Mouse (Mus musculus): ENCODE results near the gene Wdfy3. TPM values are rescaled to one million over a fixed set of nuclear protein-coding genes. Genes with fewer than 3 reads are reported as not detected.

Wdfy3 gene
- polyA plus RNA-seq, 1 experiment from 2014 or later: 29.0 TPM

DNA sequence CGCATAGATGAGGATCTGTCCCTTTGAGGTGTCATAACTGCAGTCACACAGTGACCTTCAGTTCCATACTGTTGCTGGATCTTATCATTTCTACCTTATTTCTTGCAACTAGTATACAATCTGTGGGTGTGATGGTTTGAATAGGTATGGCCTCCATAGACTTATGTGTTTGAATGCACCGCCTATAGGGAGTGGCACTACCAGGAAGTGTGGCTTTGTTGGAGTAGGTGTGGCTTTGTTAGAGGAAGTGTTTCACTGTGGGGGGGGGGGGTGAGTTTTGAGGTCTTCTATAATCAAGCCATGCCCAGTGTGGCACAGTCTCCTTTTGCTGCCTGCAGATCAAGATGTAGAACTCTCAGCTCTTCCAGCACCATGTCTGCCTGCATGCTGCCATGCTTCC lies 21.3 kb downstream of the Wdfy3 start:
- no peak overlapping the region for H3K9ac ChIP-seq (ENCODE audit: low read length)

GRCm38 (mm10) chr5:102046617-102047116 lies 23.1 kb downstream of the Wdfy3 start:
- Histone ChIP-seq H3K4me1 (ENCODE audit: control insufficient read depth, insufficient read depth, low read length) (no peaks in the 10 kb centered on the region; the same call in 1 of the 2 replicates), H3K9me3 (ENCODE audit: control insufficient read depth, low read length) (no peaks in the 10 kb centered on the region), H3K27me3 (ENCODE audit: control insufficient read depth, insufficient read depth, low read length) (no peaks in the 10 kb centered on the region), H3K4me3 (ENCODE audit: low read depth, low read length) (no peak overlapping the region), H3K36me3 (ENCODE audit: control insufficient read depth, insufficient read depth, low read length) (peaks cover 3% of the 10 kb centered on the region; the same call in 1 of the 2 replicates), H3K4me2 (ENCODE audit: low read depth) (no peak overlapping the region), H3K9ac (ENCODE audit: low read length) (no peak overlapping the region), H3K27ac (ENCODE audit: low read depth, low read length) (no peak overlapping the region)
- ATAC-seq (ENCODE audit: insufficient read depth, low FRiP score, low TSS enrichment) (no peak), DNase-seq (ENCODE audit: low spot score) (no peak)
- WGBS: 84% methylated on average over 8 of the region's 8 CpGs

More for the DNA sequence above, 21.3 kb downstream of the Wdfy3 start:
- Histone ChIP-seq H3K4me3 (ENCODE audit: low read depth, low read length) (no peak overlapping the region), H3K36me3 (ENCODE audit: control insufficient read depth, insufficient read depth, low read length) (no peaks in the 10 kb centered on the region), H3K27me3 (ENCODE audit: control insufficient read depth, insufficient read depth, low read length) (no peaks in the 10 kb centered on the region), H3K9me3 (ENCODE audit: control insufficient read depth, low read length) (no peaks in the 10 kb centered on the region), H3K27ac (ENCODE audit: low read depth, low read length) (no peak overlapping the region), H3K4me1 (ENCODE audit: control insufficient read depth, insufficient read depth, low read length) (no peaks in the 10 kb centered on the region; the same call in 1 of the 2 replicates), H3K4me2 (ENCODE audit: low read depth) (no peak overlapping the region)
- WGBS: 96% methylated on average over 2 of the region's 2 CpGs
- no peak for DNase-seq (ENCODE audit: low spot score)
- ATAC-seq (ENCODE audit: insufficient read depth, low FRiP score, low TSS enrichment): no peak

- Histone ChIP-seq H3K27me3 (ENCODE audit: control insufficient read depth, insufficient read depth, low read length) (no peaks in the 10 kb centered on the region), H3K4me2 (ENCODE audit: low read depth) (no peak overlapping the region), H3K36me3 (ENCODE audit: control insufficient read depth, insufficient read depth, low read length) (peaks cover 4% of the 10 kb centered on the region; the same call in 1 of the 2 replicates), H3K9me3 (ENCODE audit: control insufficient read depth, low read length) (no peaks in the 10 kb centered on the region), H3K4me3 (ENCODE audit: low read depth, low read length) (no peak overlapping the region), H3K27ac (ENCODE audit: low read depth, low read length) (no peak overlapping the region), H3K4me1 (ENCODE audit: control insufficient read depth, insufficient read depth, low read length) (no peaks in the 10 kb centered on the region; the same call in 1 of the 2 replicates), H3K9ac (ENCODE audit: low read length) (no peak overlapping the region)
- 88% methylated on average over 13 of the region's 13 CpGs for WGBS
- DNase-seq (ENCODE audit: low spot score): no peak
- ATAC-seq (ENCODE audit: insufficient read depth, low FRiP score, low TSS enrichment): no peak
These were observed 23.8 kb downstream of the Wdfy3 start for GRCm38 (mm10) chr5:102045636-102046616.

DNA sequence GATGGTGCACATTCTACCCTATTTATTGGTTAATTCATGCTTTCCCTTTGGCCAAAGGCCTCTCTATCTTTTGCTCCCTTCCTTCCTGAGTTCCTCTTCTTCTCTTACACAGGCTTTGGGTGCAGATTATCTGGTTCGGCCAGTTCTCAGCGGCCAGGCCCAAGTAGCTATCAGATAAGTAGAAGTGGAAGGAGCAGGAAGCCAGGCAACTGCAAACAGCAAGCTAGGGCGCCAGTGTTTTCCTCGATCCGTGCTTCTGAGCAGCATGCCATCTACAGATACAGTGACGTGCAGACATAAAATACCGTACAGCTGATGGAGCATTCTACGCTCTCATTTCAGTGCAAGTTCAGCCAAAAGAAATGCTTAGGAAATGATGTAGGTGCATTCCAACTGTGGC lies 24.5 kb downstream of the Wdfy3 start:
- Histone ChIP-seq H3K27me3 (ENCODE audit: control insufficient read depth, insufficient read depth, low read length) (no peaks in the 10 kb centered on the region), H3K9me3 (ENCODE audit: control insufficient read depth, low read length) (no peaks in the 10 kb centered on the region), H3K4me1 (ENCODE audit: control insufficient read depth, insufficient read depth, low read length) (no peaks in the 10 kb centered on the region; the same call in 1 of the 2 replicates), H3K9ac (ENCODE audit: low read length) (no peak overlapping the region), H3K36me3 (ENCODE audit: control insufficient read depth, insufficient read depth, low read length) (peaks cover 5% of the 10 kb centered on the region; the same call in 1 of the 2 replicates), H3K4me2 (ENCODE audit: low read depth) (no peak overlapping the region), H3K4me3 (ENCODE audit: low read depth, low read length) (no peak overlapping the region), H3K27ac (ENCODE audit: low read depth, low read length) (no peak overlapping the region)
- DNase-seq (ENCODE audit: low spot score): no peak
- no peak for ATAC-seq (ENCODE audit: insufficient read depth, low FRiP score, low TSS enrichment)
- WGBS: 92% methylated on average over 8 of the region's 8 CpGs

GRCm38 (mm10) chr5:102033281-102033680 lies 36.4 kb downstream of the Wdfy3 start:
- DNase-seq (ENCODE audit: low spot score) (no peak), ATAC-seq (ENCODE audit: insufficient read depth, low FRiP score, low TSS enrichment) (no peak)
- Histone ChIP-seq H3K9ac (ENCODE audit: low read length) (no peak overlapping the region), H3K4me1 (ENCODE audit: control insufficient read depth, insufficient read depth, low read length) (no peaks in the 10 kb centered on the region), H3K4me2 (ENCODE audit: low read depth) (no peak overlapping the region), H3K27me3 (ENCODE audit: control insufficient read depth, insufficient read depth, low read length) (no peaks in the 10 kb centered on the region), H3K36me3 (ENCODE audit: control insufficient read depth, insufficient read depth, low read length) (peaks cover 17% of the 10 kb centered on the region), H3K9me3 (ENCODE audit: control insufficient read depth, low read length) (0 out of 2 replicates have a peak, but pooled peaks cover 2% of the 10 kb centered on the region), H3K4me3 (ENCODE audit: low read depth, low read length) (no peak overlapping the region), H3K27ac (ENCODE audit: low read depth, low read length) (no peak overlapping the region)
- WGBS: 90% methylated on average over 8 of the region's 8 CpGs

- no peaks in the 10 kb centered on the region for H3K4me1 ChIP-seq (ENCODE audit: control insufficient read depth, insufficient read depth, low read length)
- no peak overlapping the region for H3K27ac ChIP-seq (ENCODE audit: low read depth, low read length)
- WGBS: 93% methylated on average over 22 of the region's 22 CpGs
- no peak for DNase-seq (ENCODE audit: low spot score)
- H3K4me3 ChIP-seq (ENCODE audit: low read depth, low read length): no peak overlapping the region
- H3K36me3 ChIP-seq (ENCODE audit: control insufficient read depth, insufficient read depth, low read length): peaks cover 17% of the 10 kb centered on the region
- no peak overlapping the region for H3K4me2 ChIP-seq (ENCODE audit: low read depth)
- no peak overlapping the region for H3K9ac ChIP-seq (ENCODE audit: low read length)
- H3K27me3 ChIP-seq (ENCODE audit: control insufficient read depth, insufficient read depth, low read length): no peaks in the 10 kb centered on the region
- no peak for ATAC-seq (ENCODE audit: insufficient read depth, low FRiP score, low TSS enrichment)
- H3K9me3 ChIP-seq (ENCODE audit: control insufficient read depth, low read length): 0 out of 2 replicates have a peak, but pooled peaks cover 2% of the 10 kb centered on the region
These were observed 37.0 kb downstream of the Wdfy3 start for GRCm38 (mm10) chr5:102032594-102033240.

DNA sequence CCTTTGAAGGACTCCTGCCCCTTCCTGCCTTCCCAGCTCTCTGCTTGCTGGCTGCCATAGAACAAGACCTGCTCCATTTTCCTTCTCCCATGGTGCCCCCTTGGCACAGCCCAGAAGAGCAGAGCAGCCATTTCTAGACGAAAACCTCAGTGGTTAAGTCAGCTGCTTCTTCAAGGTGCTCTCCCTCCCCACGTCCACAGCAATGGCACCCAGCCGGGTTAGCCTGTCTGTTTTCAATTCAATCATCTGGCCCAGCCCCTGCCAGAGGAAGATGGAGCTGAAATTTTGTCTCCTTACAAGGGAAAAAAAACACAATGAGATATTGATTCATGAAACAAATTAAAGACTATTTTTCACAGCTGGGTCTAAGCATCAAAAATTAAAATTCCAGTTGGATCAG lies 37.5 kb downstream of the Wdfy3 start:
- no peak overlapping the region for H3K9ac ChIP-seq (ENCODE audit: low read length)
- H3K27ac ChIP-seq (ENCODE audit: low read depth, low read length): no peak overlapping the region
- DNase-seq (ENCODE audit: low spot score): no peak
- H3K27me3 ChIP-seq (ENCODE audit: control insufficient read depth, insufficient read depth, low read length): no peaks in the 10 kb centered on the region
- H3K4me3 ChIP-seq (ENCODE audit: low read depth, low read length): no peak overlapping the region
- WGBS: 86% methylated on average over 3 of the region's 3 CpGs
- ATAC-seq (ENCODE audit: insufficient read depth, low FRiP score, low TSS enrichment): no peak
- H3K36me3 ChIP-seq (ENCODE audit: control insufficient read depth, insufficient read depth, low read length): peaks cover 17% of the 10 kb centered on the region
- H3K9me3 ChIP-seq (ENCODE audit: control insufficient read depth, low read length): 0 out of 2 replicates have a peak, but pooled peaks cover 2% of the 10 kb centered on the region
- no peak overlapping the region for H3K4me2 ChIP-seq (ENCODE audit: low read depth)
- H3K4me1 ChIP-seq (ENCODE audit: control insufficient read depth, insufficient read depth, low read length): no peaks in the 10 kb centered on the region

GRCm38 (mm10) chr5:102023376-102023775 lies 46.3 kb downstream of the Wdfy3 start:
- ATAC-seq (ENCODE audit: insufficient read depth, low FRiP score, low TSS enrichment): no peak
- Histone ChIP-seq H3K9ac (ENCODE audit: low read length) (no peak overlapping the region), H3K9me3 (ENCODE audit: control insufficient read depth, low read length) (no peaks in the 10 kb centered on the region), H3K27me3 (ENCODE audit: control insufficient read depth, insufficient read depth, low read length) (no peaks in the 10 kb centered on the region), H3K36me3 (ENCODE audit: control insufficient read depth, insufficient read depth, low read length) (no peaks in the 10 kb centered on the region), H3K4me2 (ENCODE audit: low read depth) (no peak overlapping the region), H3K27ac (ENCODE audit: low read depth, low read length) (no peak overlapping the region), H3K4me1 (ENCODE audit: control insufficient read depth, insufficient read depth, low read length) (no peaks in the 10 kb centered on the region), H3K4me3 (ENCODE audit: low read depth, low read length) (no peak overlapping the region)
- no peak for DNase-seq (ENCODE audit: low spot score)
- WGBS: 97% methylated on average over 11 of the region's 11 CpGs
